Mouse (Mus musculus) midbrain, embryonic 14.5 days (tissue): ENCODE measurements around the gene Ldb1. TPM values are rescaled to one million over a fixed set of nuclear protein-coding genes. Genes with fewer than 3 reads are reported as not detected.

Source experiments
- ATAC-seq: fragments of 200-750 bp; cut with Nextera tagmentation; 2 replicates; pipeline ENCODE4 v1.8.0; 2017; ENCODE audit warnings: moderate number of reproducible peaks, moderate library complexity; ENCODE audit not compliant: low FRiP score, low TSS enrichment
- DNase-seq: peaks from one replicate; pipeline ENCODE4 v3.0.0-alpha.2; 2015
- H3K27ac ChIP-seq: fragments of 300-500 bp; sonication (generic); replicated peaks from 2 replicates; pipeline ENCODE4 v1.5.1; 2014; ENCODE audit warnings: mild to moderate bottlenecking, low read depth, low read length, moderate library complexity
- H3K27me3 ChIP-seq: fragments of 300-500 bp; sonication (generic); 2 replicates; pipeline ENCODE4 v1.6.1; 2014; ENCODE audit warnings: low read length, control low read depth, mixed read lengths; ENCODE audit not compliant: control insufficient read depth, insufficient read depth
- H3K36me3 ChIP-seq: fragments of 300-500 bp; sonication (generic); 2 replicates; pipeline ENCODE4 v1.6.1; 2014; ENCODE audit warnings: low read length, control low read depth; ENCODE audit not compliant: control insufficient read depth, insufficient read depth
- H3K4me1 ChIP-seq: fragments of 300-500 bp; sonication (generic); 2 replicates; pipeline ENCODE4 v1.6.1; 2014; ENCODE audit warnings: mild to moderate bottlenecking, antibody characterized with exemption, low read length, control low read depth; ENCODE audit not compliant: control insufficient read depth, insufficient read depth
- H3K4me2 ChIP-seq: fragments of 300-500 bp; sonication (generic); 2 replicates; pipeline ENCODE4 v1.6.1; 2014; ENCODE audit warnings: mild to moderate bottlenecking, low read length, moderate library complexity
- H3K4me3 ChIP-seq: fragments of 300-500 bp; sonication (generic); replicated peaks from 2 replicates; pipeline ENCODE4 v1.5.1; 2014; ENCODE audit warnings: low read depth, low read length
- H3K9ac ChIP-seq: fragments of 300-500 bp; sonication (generic); replicated peaks from 2 replicates; pipeline ENCODE4 v1.6.1; 2014; ENCODE audit warnings: mild to moderate bottlenecking, low read length, moderate library complexity
- H3K9me3 ChIP-seq: fragments of 300-500 bp; sonication (generic); 2 replicates; pipeline ENCODE4 v1.6.1; 2016; ENCODE audit warnings: low read length, control low read depth, mixed read lengths; ENCODE audit not compliant: control insufficient read depth
- WGBS: fragments of 180-500 bp; shearing (Covaris S2); extraction: QIAGEN DNeasy Blood & Tissue Kit; methylation state at CpG from one replicate; pipeline ENCODE4 v1.1.7; 2014; 5-methylcytosine and 5-hydroxymethylcytosine counted together
- polyA plus RNA-seq: library from polyadenylated mRNA; unstranded; fragments of >200 nt; fragmentation: Nextera tagmentation; extraction: Ambion mirVana; gene quantifications from 2 replicates; pipeline ENCODE4 v1.2.1, GENCODE M21; 2014

The Ldb1 gene
- polyA plus RNA-seq, 1 experiment from 2014 or later: 116 TPM

DNA sequence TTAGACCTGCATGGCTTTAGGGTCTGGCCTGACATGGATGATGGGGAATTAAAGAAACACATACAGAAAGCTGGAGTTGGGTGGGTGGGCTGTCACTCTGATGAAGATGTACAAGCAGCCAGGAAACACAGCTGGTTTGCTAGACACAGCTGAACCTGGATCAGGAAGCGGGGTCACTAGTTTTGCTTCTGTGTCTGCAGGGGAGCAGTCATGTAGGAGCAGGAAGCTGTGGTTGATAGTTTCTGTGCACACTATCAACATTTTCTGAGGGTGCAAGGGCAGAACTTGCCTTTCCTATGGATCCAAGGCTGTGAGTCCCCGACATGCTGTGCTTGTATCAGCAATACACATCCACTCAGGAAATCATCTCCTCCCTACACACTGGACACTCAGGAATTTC is 5.4 kb upstream of the Ldb1 start:
- Histone ChIP-seq H3K4me3 (no peak overlapping the region), H3K9me3 (no peaks in the 10 kb centered on the region), H3K36me3 (no peaks in the 10 kb centered on the region), H3K9ac (no peak overlapping the region), H3K27me3 (no peaks in the 10 kb centered on the region), H3K4me1 (peaks cover 12% of the 10 kb centered on the region), H3K4me2 (no peak overlapping the region), H3K27ac (no peak overlapping the region)
- ATAC-seq: no peak
- WGBS: 85% methylated on average over 2 of the region's 2 CpGs
- no peak for DNase-seq

DNA sequence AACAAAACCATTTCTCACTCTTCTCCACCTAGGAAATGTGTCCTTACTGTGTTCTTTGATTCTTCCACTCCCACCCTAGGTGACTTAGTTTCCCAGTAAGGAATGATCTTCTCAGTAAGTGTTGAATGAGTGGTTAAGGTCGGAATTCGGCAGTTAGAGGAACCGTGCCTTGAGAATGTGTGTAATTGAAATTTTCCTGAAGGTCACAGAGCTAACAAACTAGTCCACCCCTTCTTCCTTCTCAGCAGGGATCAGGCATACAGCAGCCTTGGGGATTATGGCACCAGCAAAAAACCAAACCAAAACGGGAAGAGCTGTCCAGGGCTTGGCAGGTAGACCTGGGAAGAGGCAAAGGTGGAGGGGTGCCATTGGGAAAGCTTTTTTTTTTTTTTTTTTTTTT is 4.1 kb upstream of the Ldb1 start:
- no peaks in the 10 kb centered on the region for H3K36me3 ChIP-seq
- 69% methylated on average over 4 of the region's 4 CpGs for WGBS
- DNase-seq (no peak), ATAC-seq (no peak)
- no peak overlapping the region for H3K4me2 ChIP-seq
- H3K27ac ChIP-seq: no peak overlapping the region
- no peak overlapping the region for H3K9ac ChIP-seq
- no peaks in the 10 kb centered on the region for H3K9me3 ChIP-seq
- H3K27me3 ChIP-seq: no peaks in the 10 kb centered on the region
- peaks cover 14% of the 10 kb centered on the region for H3K4me1 ChIP-seq
- H3K4me3 ChIP-seq: no peak overlapping the region

DNA sequence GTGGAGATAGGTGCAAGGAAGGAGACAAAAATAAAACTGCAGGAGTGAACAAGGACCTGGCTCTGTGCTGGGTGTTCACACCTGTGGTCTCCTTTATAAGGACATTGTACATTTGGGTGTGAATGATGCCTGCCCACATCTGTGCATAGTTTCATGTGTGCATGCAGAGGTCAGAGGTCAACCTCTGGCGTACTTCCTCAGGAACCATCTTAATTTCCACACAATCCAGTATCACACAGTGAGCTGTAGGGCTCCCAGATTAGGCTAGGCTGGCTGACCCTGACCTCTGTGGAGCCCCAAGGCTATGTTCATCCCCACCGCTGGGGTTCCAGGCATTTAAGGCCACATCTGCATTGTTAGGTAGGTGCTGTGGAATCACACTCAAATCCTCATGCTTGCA is 2.4 kb upstream of the Ldb1 start:
- H3K27me3 ChIP-seq: no peaks in the 10 kb centered on the region
- H3K9ac ChIP-seq: no peak overlapping the region
- no peak for ATAC-seq
- peaks cover 31% of the 10 kb centered on the region for H3K4me1 ChIP-seq
- H3K4me2 ChIP-seq: no peak overlapping the region
- H3K9me3 ChIP-seq: no peaks in the 10 kb centered on the region
- no peak overlapping the region for H3K27ac ChIP-seq
- H3K36me3 ChIP-seq: no peaks in the 10 kb centered on the region
- no peak for DNase-seq
- no peak overlapping the region for H3K4me3 ChIP-seq
- 50% methylated on average over 2 of the region's 2 CpGs for WGBS

DNA sequence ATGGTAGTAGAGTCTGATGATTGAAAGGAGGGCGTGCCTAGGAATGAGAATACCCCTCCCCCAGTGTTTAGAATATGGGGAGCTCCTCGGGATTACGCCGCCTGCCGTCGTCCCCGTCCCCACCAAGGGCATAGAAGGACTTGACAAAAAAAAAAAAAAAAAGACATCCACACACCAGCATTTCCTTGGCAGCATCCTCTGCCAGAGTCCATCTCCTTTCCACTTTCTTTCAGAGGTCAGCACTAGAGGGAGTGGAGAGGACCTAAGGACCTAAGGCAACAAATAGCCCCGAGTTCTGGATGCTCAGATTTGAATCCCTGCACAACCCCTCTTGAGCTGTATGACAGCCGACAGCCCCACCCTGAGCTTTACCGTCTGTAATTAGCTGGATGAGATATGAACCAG is 1.6 kb upstream of the Ldb1 start:
- H3K27ac ChIP-seq: peak overlapping the region; percentile 98; the same call in 1 of the 2 replicates
- H3K9ac ChIP-seq: no peak overlapping the region; the same call in 1 of the 2 replicates
- ATAC-seq (no peak), DNase-seq (peak; percentile 43)
- peaks cover 38% of the 10 kb centered on the region for H3K4me1 ChIP-seq
- WGBS: 5% methylated on average over 10 of the region's 10 CpGs
- H3K4me2 ChIP-seq: peak overlapping the region; percentile 100
- H3K36me3 ChIP-seq: no peaks in the 10 kb centered on the region
- H3K27me3 ChIP-seq: no peaks in the 10 kb centered on the region
- no peak overlapping the region for H3K4me3 ChIP-seq
- H3K9me3 ChIP-seq: no peaks in the 10 kb centered on the region

DNA sequence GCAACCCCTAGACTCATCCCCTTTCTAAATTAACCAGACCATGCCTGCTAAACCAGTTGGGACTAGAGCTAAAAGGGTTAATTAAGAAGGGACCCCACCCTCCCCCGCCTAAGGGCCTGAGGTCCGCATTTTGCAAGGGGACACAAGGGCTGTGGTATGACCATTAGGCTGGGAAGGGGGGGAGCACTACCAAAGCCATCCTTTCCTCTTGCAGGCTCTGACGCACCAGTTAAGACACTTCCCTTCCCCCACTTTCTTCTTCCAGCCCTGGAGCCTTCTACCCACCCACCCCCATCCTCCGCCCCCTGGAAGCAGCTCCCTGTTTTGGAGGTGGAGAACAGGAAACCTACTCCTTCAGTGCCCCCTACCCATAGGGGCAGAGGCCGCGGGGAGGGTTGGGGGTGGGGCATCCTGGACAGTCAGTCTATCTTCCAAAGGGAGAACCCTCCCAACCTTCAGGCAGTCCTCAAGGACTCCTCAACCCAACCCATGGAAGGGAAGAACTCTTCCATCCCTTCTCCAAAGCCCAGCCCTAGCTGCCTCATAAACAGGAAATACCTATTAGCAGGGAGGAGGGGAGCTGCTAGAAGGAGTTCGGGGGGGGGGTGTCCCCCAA is 790 bp upstream of the Ldb1 start:
- ATAC-seq: no peak
- DNase-seq: peak; percentile 78
- no peaks in the 10 kb centered on the region for H3K9me3 ChIP-seq
- no peaks in the 10 kb centered on the region for H3K36me3 ChIP-seq
- peak overlapping the region; percentile 98 for H3K27ac ChIP-seq
- H3K9ac ChIP-seq: peak overlapping the region; percentile 98
- no peaks in the 10 kb centered on the region for H3K27me3 ChIP-seq
- 4% methylated on average over 7 of the region's 7 CpGs for WGBS
- H3K4me2 ChIP-seq: peak overlapping the region; percentile 100
- peak overlapping the region; percentile 88 for H3K4me3 ChIP-seq
- H3K4me1 ChIP-seq: peaks cover 46% of the 10 kb centered on the region

DNA sequence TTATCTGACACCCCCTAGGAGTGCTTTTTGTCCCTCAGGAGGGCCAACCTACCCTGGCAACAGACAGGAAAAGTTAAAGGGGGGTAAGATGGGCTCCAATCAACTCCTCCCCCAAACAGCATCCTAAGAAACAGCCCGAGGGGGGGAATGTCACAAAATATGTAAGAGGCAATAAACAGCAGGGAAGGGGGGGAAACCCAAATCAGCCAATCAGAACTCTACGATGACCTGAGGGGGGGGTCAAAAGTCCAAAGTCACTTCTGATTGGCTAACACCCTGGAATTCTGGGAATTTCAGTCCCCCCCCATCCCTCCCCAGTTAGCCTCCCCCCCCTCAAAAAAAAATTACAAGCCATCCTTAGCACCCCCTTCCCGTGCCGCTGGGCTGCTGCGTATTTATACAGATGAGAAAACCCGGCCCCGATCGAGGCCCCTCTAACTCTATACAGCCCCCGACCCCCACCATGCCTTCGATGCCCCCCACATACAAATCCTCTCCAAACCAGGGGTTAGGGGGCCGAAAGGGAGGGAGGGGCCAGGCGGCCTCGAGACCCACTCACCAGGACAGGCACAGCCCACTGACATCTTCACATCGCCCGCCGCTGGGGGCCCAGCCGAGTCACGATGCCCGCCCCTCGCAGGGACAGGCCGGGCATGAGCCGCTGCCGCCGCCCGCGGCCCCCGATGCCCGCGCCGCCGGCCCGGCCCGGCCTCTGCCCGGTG is 582 bp downstream of the Ldb1 start, which contains the start of gene Pprc1:
Gene Pprc1, plus strand, starts transcription at position 616 of the 722 bp plus-strand sequence.
- peak within 1 kb of the TSS; percentile 98 for H3K9ac ChIP-seq
- ATAC-seq (no peak; the same call in 1 of the 2 replicates), DNase-seq (peak; percentile 66)
- 0% methylated on average over 33 of the region's 34 CpGs for WGBS
- H3K36me3 ChIP-seq: no peaks in the 10 kb centered on the region
- no peaks in the 10 kb centered on the region for H3K27me3 ChIP-seq
- peaks cover 57% of the 10 kb centered on the region for H3K4me1 ChIP-seq
- H3K9me3 ChIP-seq: no peaks in the 10 kb centered on the region
- H3K27ac ChIP-seq: peak within 1 kb of the TSS; percentile 98
- H3K4me2 ChIP-seq: peak within 1 kb of the TSS; percentile 100
- H3K4me3 ChIP-seq: peak within 1 kb of the TSS; percentile 88

DNA sequence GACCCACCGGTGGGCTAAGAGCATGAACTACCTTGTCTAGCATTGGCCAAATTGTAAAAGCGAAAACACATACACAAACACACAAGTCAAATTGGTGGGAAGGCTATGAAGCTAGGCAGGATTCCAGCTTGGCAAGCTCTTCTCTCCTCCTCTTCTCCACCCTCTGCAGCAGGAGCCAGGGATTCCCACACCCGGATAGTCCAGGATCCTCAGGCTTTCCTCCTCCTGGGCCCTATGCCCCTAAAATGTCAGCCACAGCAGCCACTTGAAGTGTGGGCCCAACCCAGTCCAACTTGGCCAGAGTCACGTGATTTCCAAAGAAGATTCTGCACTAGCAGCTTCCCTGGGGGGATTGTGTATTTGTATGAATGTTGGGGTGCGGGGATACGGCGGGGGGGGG is 1.6 kb downstream of the Ldb1 start:
- 57% methylated on average over 7 of the region's 7 CpGs for WGBS
- Histone ChIP-seq H3K9ac (peak overlapping the region; percentile 98; the same call in 1 of the 2 replicates), H3K4me1 (peaks cover 59% of the 10 kb centered on the region), H3K36me3 (no peaks in the 10 kb centered on the region), H3K27ac (peak overlapping the region; percentile 98), H3K4me2 (peak overlapping the region; percentile 100), H3K27me3 (no peaks in the 10 kb centered on the region), H3K4me3 (peak overlapping the region; percentile 88), H3K9me3 (no peaks in the 10 kb centered on the region)
- ATAC-seq (no peak), DNase-seq (no peak)

DNA sequence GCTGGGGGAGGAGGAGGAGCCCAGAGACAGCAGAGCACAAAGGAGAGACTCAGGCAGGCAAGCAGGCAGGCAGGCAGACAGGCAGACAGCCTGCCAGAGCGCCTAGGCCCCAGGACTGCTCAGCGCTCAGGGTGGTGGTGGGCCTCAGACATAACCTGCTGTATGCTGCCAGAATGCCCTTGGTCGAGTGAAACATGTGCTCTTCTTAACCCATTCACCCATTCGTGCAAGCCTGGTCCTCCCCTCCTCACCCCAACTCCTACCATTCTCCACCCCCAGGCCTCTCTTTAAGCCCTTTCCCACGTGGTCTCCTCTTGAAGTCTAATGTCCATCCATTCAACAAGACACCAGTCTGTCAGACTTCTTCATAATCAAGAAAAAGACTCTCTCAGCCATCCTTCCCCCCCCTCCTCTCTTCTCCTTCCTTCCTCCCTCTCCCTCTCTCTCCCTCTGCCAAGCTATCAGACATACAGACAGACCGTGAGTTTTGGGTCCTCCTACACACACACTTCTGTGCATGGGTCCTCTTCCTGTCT is 2.5 kb downstream of the Ldb1 start:
- 2% methylated on average over 6 of the region's 6 CpGs for WGBS
- Histone ChIP-seq H3K4me2 (peak overlapping the region; percentile 100), H3K27ac (peak overlapping the region; percentile 98), H3K4me3 (peak overlapping the region; percentile 88), H3K9me3 (no peaks in the 10 kb centered on the region), H3K27me3 (no peaks in the 10 kb centered on the region), H3K36me3 (no peaks in the 10 kb centered on the region), H3K4me1 (peaks cover 67% of the 10 kb centered on the region), H3K9ac (peak overlapping the region; percentile 72)
- DNase-seq: peak; percentile 76
- peak; percentile 41 for ATAC-seq
